Mouse (Mus musculus) urinary bladder, adult 2 months (tissue): ENCODE results near the gene Slc27a5. TPM values are rescaled to one million over a fixed set of nuclear protein-coding genes. Genes with fewer than 3 reads are reported as not detected.
A peak's percentile ranks its signal among the peaks of the same experiment; 100 is the strongest.

Experiments
- DNase-seq: peaks from one replicate; pipeline ENCODE4 v3.0.0; 2022; ENCODE audit warnings: low spot score
- polyA plus RNA-seq: library from polyadenylated mRNA; depleted of rRNA; stranded (reverse); fragments of >200 nt; gene quantifications from 2 replicates; pipeline ENCODE4 v1.2.3, GENCODE M21; 2012

Gene Slc27a5
- polyA plus RNA-seq, 1 experiment = 0.55 TPM

- DNase-seq = no peak
Observed at GRCm38 (mm10) chr7:12985724-12986123, 12.3 kb downstream of the Slc27a5 start.

- DNase-seq = no peak
Observed at GRCm38 (mm10) chr7:12980291-12980690, 17.7 kb downstream of the Slc27a5 start.

DNA sequence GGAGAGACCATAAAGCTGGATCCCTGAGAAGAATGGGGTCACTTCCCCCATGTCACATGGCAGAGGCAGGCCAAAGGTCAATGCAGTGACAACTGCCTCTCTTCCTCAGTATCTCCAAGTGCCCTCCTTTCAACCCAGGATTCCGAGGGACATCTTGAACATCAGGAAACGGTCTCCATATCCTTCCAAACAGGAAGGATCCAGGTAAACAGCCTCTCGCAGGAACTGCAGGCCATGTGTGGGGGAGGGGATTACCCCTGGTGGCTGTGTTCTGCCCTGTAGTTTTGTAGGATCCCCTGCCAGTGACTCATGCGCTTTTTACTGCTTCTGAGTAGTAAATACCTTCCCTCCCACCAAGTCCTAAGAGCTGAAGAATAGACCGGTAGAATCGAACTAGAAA is 18.2 kb downstream of the Slc27a5 start:
- no peak for DNase-seq

GRCm38 (mm10) chr7:12978931-12979722 is 18.9 kb downstream of the Slc27a5 start:
- no peak for DNase-seq

GRCm38 (mm10) chr7:12977682-12978389 is 20.2 kb downstream of the Slc27a5 start, which contains the start of gene Zfp446:
Gene Zfp446 (plus strand): TSS chr7:12977848.
- DNase-seq = peak; percentile 95

- DNase-seq = no peak
Observed at GRCm38 (mm10) chr7:12970906-12971305, 27.1 kb downstream of the Slc27a5 start.

- peak; percentile 58 for DNase-seq
Observed at GRCm38 (mm10) chr7:12966104-12966845, 31.7 kb downstream of the Slc27a5 start.

DNA sequence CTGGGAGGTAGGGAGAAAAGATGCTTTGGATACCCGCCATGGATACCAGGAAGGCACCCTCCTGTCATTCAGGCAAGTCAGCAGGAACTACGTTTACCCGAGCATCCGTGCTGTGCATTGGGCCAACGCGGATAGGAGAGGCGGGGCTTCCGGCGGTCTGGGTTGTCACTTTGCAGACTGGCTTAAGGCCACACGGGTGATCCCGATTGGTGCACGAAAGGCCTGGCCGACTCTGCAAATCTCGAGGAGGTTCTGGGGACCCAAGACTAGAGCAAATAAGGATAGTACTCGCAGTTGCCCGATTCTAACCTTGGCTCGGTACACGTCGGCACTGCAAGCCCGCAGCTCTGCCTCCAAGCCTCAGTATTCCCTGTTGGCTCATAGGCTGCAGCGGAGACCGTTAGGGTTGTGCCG is 32.3 kb downstream of the Slc27a5 start, which contains the start of gene Zfp324:
Gene Zfp324, plus strand, starts transcription at position 161 of the 414 bp plus-strand sequence.
- peak; percentile 75 for DNase-seq

DNA sequence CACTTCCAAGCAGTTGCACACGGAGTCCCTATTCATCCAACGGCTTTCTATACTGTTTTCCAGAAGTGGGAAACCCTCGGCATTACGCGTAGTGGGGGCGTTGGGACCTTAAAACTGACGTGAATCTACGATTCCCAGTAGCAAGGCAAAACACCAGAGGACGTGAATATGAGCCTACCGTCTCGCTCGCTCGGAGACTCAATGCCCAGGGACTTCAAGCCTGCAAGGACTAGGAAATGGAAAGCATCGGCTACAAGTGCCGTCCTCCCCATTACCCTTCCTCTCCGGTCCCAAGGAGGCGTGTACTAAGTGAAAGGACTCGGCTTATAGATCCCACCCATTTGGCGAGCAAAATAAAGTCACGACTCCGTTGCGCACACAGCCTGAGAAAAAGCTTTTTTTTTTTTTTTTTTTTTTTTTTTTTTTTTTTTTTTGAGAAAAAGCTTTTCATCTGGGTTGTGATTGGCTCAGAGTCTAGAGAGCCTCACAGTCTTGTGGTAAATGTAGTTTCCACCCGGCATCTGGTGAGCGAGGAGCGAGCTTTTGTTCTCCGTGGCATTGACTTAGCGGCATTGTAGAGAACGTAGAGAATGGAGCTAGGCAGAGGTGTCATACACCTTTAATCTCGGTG is 36.4 kb downstream of the Slc27a5 start:
- no peak for DNase-seq

DNA sequence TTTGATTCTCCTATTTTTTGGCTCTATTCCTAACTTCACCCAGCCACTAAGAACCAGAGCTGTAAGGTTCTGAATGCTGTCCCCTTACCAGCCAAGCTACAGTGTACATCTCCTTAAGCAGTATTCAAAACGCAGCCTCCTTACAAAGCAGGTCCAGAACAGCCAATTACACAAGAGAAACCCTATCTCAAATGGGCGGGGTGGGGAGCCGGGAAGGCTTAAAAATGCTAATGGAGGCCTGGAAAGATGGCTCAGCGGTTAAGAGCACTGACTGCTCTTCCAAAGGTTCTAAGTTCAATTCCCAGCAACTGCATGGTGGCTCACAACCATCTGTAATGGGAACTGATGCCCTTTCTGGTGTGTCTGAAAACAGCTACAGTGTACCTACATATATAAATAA is 38.3 kb downstream of the Slc27a5 start:
- DNase-seq = no peak

DNA sequence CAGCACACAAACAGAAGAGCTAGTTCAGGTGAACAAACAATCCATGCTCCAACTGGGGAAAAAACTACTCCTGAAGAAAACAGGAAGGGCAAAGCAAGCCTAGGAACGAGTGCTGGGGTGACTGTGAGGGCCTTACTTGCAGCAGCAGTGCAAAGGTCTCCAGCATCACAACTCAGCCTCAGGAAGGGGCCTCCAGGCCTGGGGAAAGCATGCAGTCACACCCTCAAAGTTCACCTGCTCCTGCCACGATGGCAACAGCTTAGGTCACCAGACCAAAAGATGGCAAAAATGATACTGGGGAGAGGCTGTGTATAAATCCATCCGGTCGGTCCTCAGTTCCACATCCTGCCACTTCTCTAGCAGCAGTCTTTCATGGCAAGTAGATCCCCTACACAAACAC is 39.0 kb downstream of the Slc27a5 start:
- no peak for DNase-seq

GRCm38 (mm10) chr7:12957511-12957910 is 40.5 kb downstream of the Slc27a5 start:
- DNase-seq = no peak

DNA sequence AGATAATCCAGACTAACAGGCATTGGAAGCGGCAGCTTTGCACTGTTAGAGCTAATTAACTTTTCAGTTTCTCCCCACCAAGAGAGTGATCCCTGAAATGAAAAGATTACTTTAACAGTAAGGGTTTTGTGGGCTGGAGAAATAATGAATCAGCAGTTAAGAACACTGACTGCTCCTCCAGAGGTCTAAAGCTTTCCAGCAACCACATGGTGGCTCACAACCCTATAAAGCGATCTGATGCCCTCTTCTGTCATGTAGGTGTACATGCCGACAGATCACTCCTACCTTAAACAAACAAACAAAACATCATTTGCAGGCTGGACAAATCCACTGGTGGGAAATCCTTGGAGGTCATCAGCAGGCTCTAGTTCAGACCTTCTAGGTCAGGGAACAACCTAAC is 43.1 kb downstream of the Slc27a5 start:
- DNase-seq = no peak

GRCm38 (mm10) chr7:12949872-12950229 is 48.1 kb downstream of the Slc27a5 start:
- no peak for DNase-seq

- DNase-seq = peak; percentile 52
Observed at GRCm38 (mm10) chr7:12949032-12949871, 48.7 kb downstream of the Slc27a5 start.

- no peak for DNase-seq
Observed at GRCm38 (mm10) chr7:12943488-12943887, 54.5 kb downstream of the Slc27a5 start.

GRCm38 (mm10) chr7:12940599-12940998 is 57.4 kb downstream of the Slc27a5 start:
- DNase-seq = no peak
